Mouse (Mus musculus): ENCODE data around the gene 6430548M08Rik.

DNA sequence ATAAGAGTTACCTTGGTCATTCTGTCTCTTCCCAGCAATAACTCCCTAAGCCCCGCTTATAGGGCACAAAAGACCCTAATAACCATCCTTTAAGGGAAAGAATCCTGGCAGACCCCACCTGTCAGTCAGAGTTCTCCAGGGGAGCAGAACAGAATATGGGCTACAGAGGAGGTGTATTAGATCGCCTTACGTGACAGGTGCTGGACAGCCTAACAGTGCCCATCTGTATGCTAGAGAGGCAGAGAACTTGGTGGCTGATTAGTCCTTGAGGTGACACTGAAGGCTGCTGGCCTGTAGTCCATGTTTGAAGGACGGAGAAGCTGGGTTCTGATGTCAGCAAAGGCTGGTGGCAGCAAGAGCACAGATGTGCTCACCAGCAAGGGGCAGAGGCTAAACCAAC lies 3.0 kb upstream of the 6430548M08Rik start:
- TF ChIP-seq CTCF (IDR thresholded peaks at IDR 0.05; ENCODE audit: low read depth, low read length) (no peak), POLR2AphosphoS5 (IDR thresholded peaks at IDR 0.05; ENCODE audit: insufficient replicate concordance, low read depth, low read length) (no peak), TAL1 (conservative IDR thresholded peaks at IDR 0.05; ENCODE audit: low read depth, low read length) (no peak), GATA2 (IDR thresholded peaks at IDR 0.05; ENCODE audit: borderline replicate concordance, low read depth, low read length) (no peak), GATA1 (IDR thresholded peaks at IDR 0.05; ENCODE audit: borderline replicate concordance, low read length) (no peak)
